In the genomic region with DNA sequence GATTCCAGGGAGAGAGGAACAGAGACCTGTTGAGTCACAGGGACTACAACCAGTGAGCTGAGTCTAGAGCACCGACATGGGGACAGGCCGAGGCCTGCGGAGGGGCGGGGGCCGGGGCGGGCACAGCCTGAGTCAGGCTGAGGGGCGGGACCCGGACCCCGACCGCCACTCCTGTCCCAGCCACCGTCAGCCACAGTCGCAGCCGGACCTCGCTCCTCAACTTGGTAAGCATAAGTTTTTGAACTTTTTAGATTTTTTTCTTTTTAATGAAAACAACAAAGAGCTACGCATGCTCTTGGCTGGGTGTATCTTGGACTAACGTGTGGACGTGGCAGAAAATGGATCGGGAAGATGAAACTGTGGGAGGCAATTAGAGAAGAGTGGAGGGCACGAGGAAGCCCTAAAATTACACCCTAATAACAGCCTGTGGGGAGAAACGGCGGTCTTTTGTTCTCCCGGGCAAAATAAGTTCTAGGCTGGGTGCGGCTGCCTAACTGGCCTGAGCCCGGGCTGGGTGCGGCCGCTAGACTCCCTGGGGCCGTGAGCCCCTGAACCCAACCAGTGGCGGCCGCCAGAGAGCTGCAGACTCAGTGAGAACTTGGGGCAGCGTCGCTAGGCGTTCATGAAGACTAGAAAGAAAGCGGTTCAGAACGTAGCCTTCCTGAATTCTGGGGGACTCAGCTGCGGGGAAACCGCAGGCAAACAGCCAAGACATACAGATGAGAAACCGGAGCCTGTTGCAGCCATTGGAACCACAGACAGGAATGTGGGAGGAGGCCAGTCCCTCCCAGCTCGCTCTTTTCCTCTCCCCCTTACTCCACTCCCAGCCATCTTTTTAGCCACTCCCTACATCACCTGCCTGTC, we compare ENCODE assay signal across 8 mouse cellular contexts. TPM values are rescaled to one million over a fixed set of nuclear protein-coding genes. Genes with fewer than 3 reads are reported as not detected.
DNase-seq lines count a peak whose midpoint lies in the region; ATAC-seq lines count a peak whose summit lies in the region.

Gene S100a11 (plus strand): TSS at position 159 of the 864 bp plus-strand sequence.

- peak within 1 kb of the TSS; percentile 69 for H3K9ac ChIP-seq in embryonic facial prominence, embryonic 15.5 days
- H3K9ac ChIP-seq in heart, embryonic 13.5 days = peak within 1 kb of the TSS; percentile 91
- H3K9ac ChIP-seq in kidney, embryonic 16.5 days (replicated peaks; ENCODE audit: low read length) = peak within 1 kb of the TSS; percentile 85

- WGBS in embryonic facial prominence, embryonic 15.5 days = under 1% methylated on average over 38 of the region's 38 CpGs
- WGBS in heart, embryonic 13.5 days = under 1% methylated on average over 38 of the region's 38 CpGs
- under 1% methylated on average over 38 of the region's 38 CpGs for WGBS in kidney, embryonic 16.5 days

- H3K36me3 ChIP-seq in embryonic facial prominence, embryonic 15.5 days = peaks cover under 1% of the 10 kb centered on the region; the same call in 1 of the 2 replicates
- peaks cover 15% of the 10 kb centered on the region for H3K36me3 ChIP-seq in heart, embryonic 13.5 days
- H3K36me3 ChIP-seq in kidney, embryonic 16.5 days (ENCODE audit: insufficient read depth, low read length) = peaks cover 9% of the 10 kb centered on the region

- ATAC-seq in embryonic facial prominence, embryonic 15.5 days (ENCODE audit: insufficient number of reproducible peaks, low FRiP score, low TSS enrichment, low read depth) = peak; percentile 94
- ATAC-seq in heart, embryonic 13.5 days (ENCODE audit: extremely low read depth, insufficient number of reproducible peaks, low FRiP score, low TSS enrichment) = peak; percentile 83
- peak; percentile 99 for ATAC-seq in kidney, embryonic 16.5 days (ENCODE audit: low FRiP score, low TSS enrichment)

- peak; percentile 82 for DNase-seq in 416B (ENCODE audit: low read depth)
- DNase-seq in WW6 (ENCODE audit: low read depth, low spot score) = peak; percentile 49
- DNase-seq in lung, postnatal 14 days = peak; percentile 78
- DNase-seq in ovary, postnatal 14 days (ENCODE audit: low spot score) = peak; percentile 46
- peak; percentile 14 for DNase-seq in urinary bladder, postnatal 10 days (ENCODE audit: low spot score)

- H3K4me2 ChIP-seq in embryonic facial prominence, embryonic 15.5 days (replicated peaks) = peak within 1 kb of the TSS; percentile 56
- peak within 1 kb of the TSS; percentile 72 for H3K4me2 ChIP-seq in heart, embryonic 13.5 days
- H3K4me2 ChIP-seq in kidney, embryonic 16.5 days (replicated peaks; ENCODE audit: low read depth, low read length) = peak within 1 kb of the TSS; percentile 57

- H3K4me3 ChIP-seq in embryonic facial prominence, embryonic 15.5 days (replicated peaks) = peak within 1 kb of the TSS; percentile 70
- peak within 1 kb of the TSS; percentile 71 for H3K4me3 ChIP-seq in heart, embryonic 13.5 days
- H3K4me3 ChIP-seq in kidney, embryonic 16.5 days (ENCODE audit: low read length) = peak within 1 kb of the TSS; percentile 66

- H3K27me3 ChIP-seq in embryonic facial prominence, embryonic 15.5 days = no peaks in the 10 kb centered on the region
- no peaks in the 10 kb centered on the region for H3K27me3 ChIP-seq in heart, embryonic 13.5 days (replicated peaks)
- H3K27me3 ChIP-seq in kidney, embryonic 16.5 days (ENCODE audit: insufficient read depth, low read length) = no peaks in the 10 kb centered on the region

- peaks cover 26% of the 10 kb centered on the region for H3K4me1 ChIP-seq in embryonic facial prominence, embryonic 15.5 days
- H3K4me1 ChIP-seq in heart, embryonic 13.5 days = peaks cover 30% of the 10 kb centered on the region
- peaks cover 23% of the 10 kb centered on the region for H3K4me1 ChIP-seq in kidney, embryonic 16.5 days (ENCODE audit: insufficient read depth, low read length)

- no peaks in the 10 kb centered on the region for H3K9me3 ChIP-seq in embryonic facial prominence, embryonic 15.5 days (replicated peaks)
- H3K9me3 ChIP-seq in heart, embryonic 13.5 days = no peaks in the 10 kb centered on the region
- H3K9me3 ChIP-seq in kidney, embryonic 16.5 days (ENCODE audit: low read length) = no peaks in the 10 kb centered on the region

- H3K27ac ChIP-seq in embryonic facial prominence, embryonic 15.5 days (replicated peaks) = peak within 1 kb of the TSS; percentile 98
- peak within 1 kb of the TSS; percentile 87 for H3K27ac ChIP-seq in heart, embryonic 13.5 days (replicated peaks)
- H3K27ac ChIP-seq in kidney, embryonic 16.5 days (ENCODE audit: low read length) = peak within 1 kb of the TSS; percentile 95

RNA-seq across cellular contexts. Expression of gene S100a11, which starts in this region (rescaled TPM):
- 1,723 and 1,932 TPM in 2 replicates for polyA plus RNA-seq in embryonic facial prominence, embryonic 15.5 days (2015; fragmentation: Nextera tagmentation; extraction: Ambion mirVana)
- polyA plus RNA-seq in heart, embryonic 13.5 days (2015; fragmentation: Nextera tagmentation; extraction: Ambion mirVana) = 842 and 881 TPM in 2 replicates
- 1,206 and 1,400 TPM in 2 replicates for polyA plus RNA-seq in kidney, embryonic 16.5 days (2015; fragmentation: Nextera tagmentation; extraction: Ambion mirVana)

Comparison
In these comparisons a context has a peak if more than half of its experiments do, and no peak if none do; other contexts are left out.
1. Peak in every context shown above with its lines: DNase-seq, ATAC-seq, H3K4me3 ChIP-seq and H3K27ac ChIP-seq.
2. DNase-seq: peak in every context shown above with its lines; median percentile 82 in 416B; 78 in lung, postnatal 14 days; 49 in WW6; 46 in ovary, postnatal 14 days; 14 in urinary bladder, postnatal 10 days.